Mouse (Mus musculus): ENCODE data around the gene Lrguk. TPM values are rescaled to one million over a fixed set of nuclear protein-coding genes. Genes with fewer than 3 reads are reported as not detected.

The Lrguk gene
- polyA plus RNA-seq, 1 experiment from 2014 or later: 3.5 TPM

- Histone ChIP-seq H3K36me3 (ENCODE audit: insufficient read depth) (no peaks in the 10 kb centered on the region), H3K9ac (no peak overlapping the region), H3K4me2 (no peak overlapping the region), H3K9me3 (ENCODE audit: low read depth, low read length) (no peaks in the 10 kb centered on the region), H3K4me1 (ENCODE audit: insufficient read depth) (no peaks in the 10 kb centered on the region), H3K4me3 (ENCODE audit: low read depth, low read length) (no peak overlapping the region), H3K27ac (ENCODE audit: low read depth) (no peak overlapping the region), H3K27me3 (ENCODE audit: insufficient read depth, low read length) (no peaks in the 10 kb centered on the region)
- ATAC-seq (ENCODE audit: insufficient read depth): no peak
- no peak for TF ChIP-seq CTCF (IDR thresholded peaks at IDR 0.05; ENCODE audit: low read depth)
- DNase-seq: no peak
- 84% methylated on average over 7 of the region's 7 CpGs for WGBS
Measured at GRCm38 (mm10) chr6:34000644-34001043, 28.6 kb upstream of the Lrguk start.

GRCm38 (mm10) chr6:34003033-34003432, 26.2 kb upstream of the Lrguk start:
- no peak for ATAC-seq (ENCODE audit: insufficient read depth)
- no peak overlapping the region for H3K4me3 ChIP-seq (ENCODE audit: low read depth, low read length)
- H3K9me3 ChIP-seq (ENCODE audit: low read depth, low read length): no peaks in the 10 kb centered on the region
- no peak for TF ChIP-seq CTCF (IDR thresholded peaks at IDR 0.05; ENCODE audit: low read depth)
- H3K36me3 ChIP-seq (ENCODE audit: insufficient read depth): no peaks in the 10 kb centered on the region
- H3K9ac ChIP-seq: no peak overlapping the region
- WGBS: 33% methylated on average over 1 of the region's 1 CpGs
- H3K27ac ChIP-seq (ENCODE audit: low read depth): no peak overlapping the region
- no peaks in the 10 kb centered on the region for H3K4me1 ChIP-seq (ENCODE audit: insufficient read depth)
- H3K4me2 ChIP-seq: no peak overlapping the region
- no peaks in the 10 kb centered on the region for H3K27me3 ChIP-seq (ENCODE audit: insufficient read depth, low read length)
- DNase-seq: no peak

GRCm38 (mm10) chr6:34013469-34013868, 15.8 kb upstream of the Lrguk start:
- DNase-seq: no peak
- no peak for ATAC-seq (ENCODE audit: insufficient read depth)
- Histone ChIP-seq H3K4me2 (no peak overlapping the region), H3K27ac (ENCODE audit: low read depth) (no peak overlapping the region), H3K27me3 (ENCODE audit: insufficient read depth, low read length) (no peaks in the 10 kb centered on the region), H3K36me3 (ENCODE audit: insufficient read depth) (no peaks in the 10 kb centered on the region), H3K4me1 (ENCODE audit: insufficient read depth) (no peaks in the 10 kb centered on the region), H3K9ac (no peak overlapping the region), H3K9me3 (ENCODE audit: low read depth, low read length) (no peaks in the 10 kb centered on the region), H3K4me3 (ENCODE audit: low read depth, low read length) (no peak overlapping the region)
- no peak for TF ChIP-seq CTCF (IDR thresholded peaks at IDR 0.05; ENCODE audit: low read depth)
- WGBS: 73% methylated on average over 6 of the region's 6 CpGs

- peak; percentile 8 for DNase-seq
- Histone ChIP-seq H3K27ac (ENCODE audit: low read depth) (0 out of 2 replicates have a peak overlapping the region, but pooled peaks have one; percentile 16), H3K4me1 (ENCODE audit: insufficient read depth) (peaks cover 8% of the 10 kb centered on the region; the same call in 1 of the 2 replicates), H3K4me2 (peak overlapping the region; percentile 87), H3K36me3 (ENCODE audit: insufficient read depth) (no peaks in the 10 kb centered on the region), H3K9ac (peak overlapping the region; percentile 70), H3K27me3 (ENCODE audit: insufficient read depth, low read length) (no peaks in the 10 kb centered on the region), H3K4me3 (ENCODE audit: low read depth, low read length) (peak overlapping the region; percentile 62), H3K9me3 (ENCODE audit: low read depth, low read length) (no peaks in the 10 kb centered on the region)
- ATAC-seq (ENCODE audit: insufficient read depth): peak; percentile 79; the same call in 1 of the 2 replicates
- TF ChIP-seq CTCF (IDR thresholded peaks at IDR 0.05; ENCODE audit: low read depth): no peak
- 3% methylated on average over 4 of the region's 4 CpGs for WGBS
Measured at GRCm38 (mm10) chr6:34029746-34030027, 439 bp downstream of the Lrguk start.

GRCm38 (mm10) chr6:34034096-34034495, 4.8 kb downstream of the Lrguk start:
- no peak for TF ChIP-seq CTCF (IDR thresholded peaks at IDR 0.05; ENCODE audit: low read depth)
- peak; percentile 6 for DNase-seq
- Histone ChIP-seq H3K4me2 (no peak overlapping the region), H3K9ac (no peak overlapping the region), H3K27me3 (ENCODE audit: insufficient read depth, low read length) (no peaks in the 10 kb centered on the region), H3K36me3 (ENCODE audit: insufficient read depth) (no peaks in the 10 kb centered on the region), H3K27ac (ENCODE audit: low read depth) (peak overlapping the region; percentile 77), H3K4me1 (ENCODE audit: insufficient read depth) (peaks cover 8% of the 10 kb centered on the region), H3K4me3 (ENCODE audit: low read depth, low read length) (no peak overlapping the region), H3K9me3 (ENCODE audit: low read depth, low read length) (no peaks in the 10 kb centered on the region)
- no peak for ATAC-seq (ENCODE audit: insufficient read depth)
- WGBS: 30% methylated on average over 3 of the region's 3 CpGs

GRCm38 (mm10) chr6:34034577-34035461, 5.6 kb downstream of the Lrguk start:
- Histone ChIP-seq H3K4me1 (ENCODE audit: insufficient read depth) (peaks cover 8% of the 10 kb centered on the region), H3K4me3 (ENCODE audit: low read depth, low read length) (no peak overlapping the region), H3K27ac (ENCODE audit: low read depth) (peak overlapping the region; percentile 77), H3K9me3 (ENCODE audit: low read depth, low read length) (no peaks in the 10 kb centered on the region), H3K9ac (no peak overlapping the region; the same call in 1 of the 2 replicates), H3K36me3 (ENCODE audit: insufficient read depth) (no peaks in the 10 kb centered on the region), H3K27me3 (ENCODE audit: insufficient read depth, low read length) (no peaks in the 10 kb centered on the region), H3K4me2 (0 out of 2 replicates have a peak overlapping the region, but pooled peaks have one; percentile 10)
- DNase-seq (peak; percentile 94), ATAC-seq (ENCODE audit: insufficient read depth) (peak; percentile 88)
- TF ChIP-seq CTCF (IDR thresholded peaks at IDR 0.05; ENCODE audit: low read depth): no peak
- 20% methylated on average over 15 of the region's 15 CpGs for WGBS

- DNase-seq (peak; percentile 96), ATAC-seq (ENCODE audit: insufficient read depth) (peak; percentile 44)
- 37% methylated on average over 12 of the region's 12 CpGs for WGBS
- Histone ChIP-seq H3K36me3 (ENCODE audit: insufficient read depth) (no peaks in the 10 kb centered on the region), H3K9me3 (ENCODE audit: low read depth, low read length) (no peaks in the 10 kb centered on the region), H3K4me3 (ENCODE audit: low read depth, low read length) (no peak overlapping the region), H3K27ac (ENCODE audit: low read depth) (peak overlapping the region; percentile 30; the same call in 1 of the 2 replicates), H3K27me3 (ENCODE audit: insufficient read depth, low read length) (no peaks in the 10 kb centered on the region), H3K4me1 (ENCODE audit: insufficient read depth) (peaks cover 8% of the 10 kb centered on the region), H3K4me2 (0 out of 2 replicates have a peak overlapping the region, but pooled peaks have one; percentile 3), H3K9ac (no peak overlapping the region)
- peak; percentile 97 for TF ChIP-seq CTCF (IDR thresholded peaks at IDR 0.05; ENCODE audit: low read depth)
Measured at GRCm38 (mm10) chr6:34040624-34041235, 11.5 kb downstream of the Lrguk start.
